10 mouse cellular contexts compared by ENCODE assay signal in the genomic region with DNA sequence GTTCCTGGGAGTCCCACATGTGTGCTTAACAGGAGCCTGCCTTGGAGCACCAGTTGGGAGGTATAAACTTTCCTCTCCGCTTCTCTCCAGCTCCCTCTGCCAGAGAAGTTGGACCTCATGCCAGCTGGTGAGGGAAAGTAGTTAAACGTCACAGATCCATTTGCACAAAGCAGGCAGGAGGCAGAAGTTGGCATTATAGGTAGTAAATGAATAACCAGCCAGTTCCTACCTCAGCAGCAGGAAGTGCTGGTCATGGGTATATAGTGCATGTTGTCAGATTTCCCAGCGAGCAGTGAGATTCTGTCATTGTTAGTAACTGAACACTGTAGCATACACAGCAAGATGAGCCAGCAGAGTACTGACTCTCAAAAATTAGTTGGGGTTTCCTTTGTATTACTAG. TPM values are rescaled to one million over a fixed set of nuclear protein-coding genes. Genes with fewer than 3 reads are reported as not detected.
DNase-seq lines count a peak whose midpoint lies in the region; ATAC-seq and TF ChIP-seq lines count a peak whose summit lies in the region.
"Had no signal": no experiment of that assay in that cellular context is flagged by ENCODE, and none has a peak within 500 bp of the region (broad histone marks: within the 10 kb centered on the region; RNA-seq: fewer than 3 reads in every experiment).

No protein-coding gene starts in this region.

- TF ChIP-seq CTCF in stomach, postnatal 0 days (IDR thresholded peaks at IDR 0.05; ENCODE audit: low read depth): no peak

- DNase-seq in forebrain, embryonic 14.5 days (ENCODE audit: low spot score): peak; percentile 22
- DNase-seq in right cerebral cortex, adult 2 months (ENCODE audit: low spot score in 2 of 2): peak; percentile 34 to 36
- no peak for DNase-seq in right cerebral cortex, postnatal 36 days (ENCODE audit: low spot score in 2 of 2)
- peak; percentile 57 for DNase-seq in stomach, postnatal 0 days (ENCODE audit: low spot score)
- no peak for DNase-seq in hindbrain, embryonic 11.5 days (ENCODE audit: low spot score)
- no peak for DNase-seq in left cerebral cortex, adult 11 months (ENCODE audit: low spot score)
- DNase-seq: adrenal gland, postnatal 10 days; spleen, adult 18-20 months had no signal

- H3K9me3 ChIP-seq in forebrain, embryonic 14.5 days (replicated peaks; ENCODE audit: control insufficient read depth, low read length): no peaks in the 10 kb centered on the region
- H3K9me3 ChIP-seq in forebrain, embryonic 13.5 days (replicated peaks): no peaks in the 10 kb centered on the region
- H3K9me3 ChIP-seq in kidney, embryonic 15.5 days (replicated peaks): no peaks in the 10 kb centered on the region
- H3K9me3 ChIP-seq in stomach, postnatal 0 days (ENCODE audit: control insufficient read depth, low read length): no peaks in the 10 kb centered on the region
- no peaks in the 10 kb centered on the region for H3K9me3 ChIP-seq in hindbrain, embryonic 11.5 days (ENCODE audit: control insufficient read depth, low read length)

- ATAC-seq in forebrain, embryonic 14.5 days: no peak
- no peak for ATAC-seq in forebrain, embryonic 13.5 days
- peak; percentile 69; the same call in 1 of the 2 replicates for ATAC-seq in kidney, embryonic 15.5 days (replicated peaks; ENCODE audit: low FRiP score)
- ATAC-seq in stomach, postnatal 0 days (ENCODE audit: low FRiP score, low TSS enrichment): peak; percentile 91
- no peak for ATAC-seq in hindbrain, embryonic 11.5 days (ENCODE audit: low FRiP score)

- no peak overlapping the region for H3K4me2 ChIP-seq in forebrain, embryonic 14.5 days (ENCODE audit: low read length)
- no peak overlapping the region for H3K4me2 ChIP-seq in forebrain, embryonic 13.5 days
- H3K4me2 ChIP-seq in kidney, embryonic 15.5 days: peak overlapping the region; percentile 30
- peak overlapping the region; percentile 38; the same call in 1 of the 2 replicates for H3K4me2 ChIP-seq in stomach, postnatal 0 days (replicated peaks; ENCODE audit: low read depth)
- no peak overlapping the region for H3K4me2 ChIP-seq in hindbrain, embryonic 11.5 days (replicated peaks; ENCODE audit: low read depth, low read length)

- no peak for TF ChIP-seq EP300 in stomach, postnatal 0 days (optimal IDR thresholded peaks at IDR 0.05)

- 66% methylated on average over 3 of the region's 3 CpGs for WGBS in forebrain, embryonic 14.5 days
- WGBS in forebrain, embryonic 13.5 days: 66% methylated on average over 3 of the region's 3 CpGs
- WGBS in kidney, embryonic 15.5 days: 44% methylated on average over 3 of the region's 3 CpGs
- WGBS in stomach, postnatal 0 days: 22% methylated on average over 3 of the region's 3 CpGs
- WGBS in hindbrain, embryonic 11.5 days: 64% methylated on average over 3 of the region's 3 CpGs

- no peaks in the 10 kb centered on the region for H3K27me3 ChIP-seq in forebrain, embryonic 14.5 days (replicated peaks; ENCODE audit: control insufficient read depth, insufficient read depth, low read length)
- no peaks in the 10 kb centered on the region for H3K27me3 ChIP-seq in forebrain, embryonic 13.5 days
- H3K27me3 ChIP-seq in kidney, embryonic 15.5 days: no peaks in the 10 kb centered on the region
- no peaks in the 10 kb centered on the region for H3K27me3 ChIP-seq in stomach, postnatal 0 days (ENCODE audit: control insufficient read depth, insufficient read depth, low read length)
- no peaks in the 10 kb centered on the region for H3K27me3 ChIP-seq in hindbrain, embryonic 11.5 days (ENCODE audit: control insufficient read depth, insufficient read depth, low read length)

- H3K4me1 ChIP-seq in forebrain, embryonic 14.5 days (ENCODE audit: control insufficient read depth, insufficient read depth, low read length): 0 out of 2 replicates have a peak, but pooled peaks cover 5% of the 10 kb centered on the region
- peaks cover 40% of the 10 kb centered on the region for H3K4me1 ChIP-seq in forebrain, embryonic 13.5 days
- H3K4me1 ChIP-seq in kidney, embryonic 15.5 days: peaks cover 43% of the 10 kb centered on the region
- H3K4me1 ChIP-seq in stomach, postnatal 0 days (replicated peaks; ENCODE audit: control insufficient read depth, insufficient read depth): peaks cover 4% of the 10 kb centered on the region; the same call in 1 of the 2 replicates
- peaks cover 2% of the 10 kb centered on the region; the same call in 1 of the 2 replicates for H3K4me1 ChIP-seq in hindbrain, embryonic 11.5 days (replicated peaks; ENCODE audit: control insufficient read depth, insufficient read depth, low read length)

- no peak overlapping the region for H3K27ac ChIP-seq in forebrain, embryonic 14.5 days (ENCODE audit: low read depth, low read length)
- no peak overlapping the region for H3K27ac ChIP-seq in forebrain, embryonic 13.5 days
- H3K27ac ChIP-seq in kidney, embryonic 15.5 days: peak overlapping the region; percentile 33
- peak overlapping the region; percentile 49 for H3K27ac ChIP-seq in stomach, postnatal 0 days (replicated peaks)
- H3K27ac ChIP-seq in hindbrain, embryonic 11.5 days (ENCODE audit: low read depth, low read length): no peak overlapping the region

- H3K36me3 ChIP-seq in forebrain, embryonic 14.5 days (ENCODE audit: control insufficient read depth, insufficient read depth, low read length): no peaks in the 10 kb centered on the region
- H3K36me3 ChIP-seq in forebrain, embryonic 13.5 days (ENCODE audit: poor library complexity, severe bottlenecking): no peaks in the 10 kb centered on the region
- no peaks in the 10 kb centered on the region for H3K36me3 ChIP-seq in kidney, embryonic 15.5 days
- H3K36me3 ChIP-seq in stomach, postnatal 0 days (ENCODE audit: control insufficient read depth, insufficient read depth, low read length): no peaks in the 10 kb centered on the region
- no peaks in the 10 kb centered on the region for H3K36me3 ChIP-seq in hindbrain, embryonic 11.5 days (ENCODE audit: control insufficient read depth, insufficient read depth, low read length)

- no peak overlapping the region for H3K4me3 ChIP-seq in forebrain, embryonic 14.5 days (ENCODE audit: low read depth, low read length)
- H3K4me3 ChIP-seq in forebrain, embryonic 13.5 days: no peak overlapping the region
- H3K4me3 ChIP-seq in kidney, embryonic 15.5 days (replicated peaks): no peak overlapping the region
- H3K4me3 ChIP-seq in stomach, postnatal 0 days (ENCODE audit: low read depth, low read length): no peak overlapping the region
- no peak overlapping the region for H3K4me3 ChIP-seq in hindbrain, embryonic 11.5 days (ENCODE audit: low read depth, low read length)

- no peak overlapping the region for H3K9ac ChIP-seq in forebrain, embryonic 14.5 days (ENCODE audit: low read length)
- H3K9ac ChIP-seq in forebrain, embryonic 13.5 days: no peak overlapping the region
- no peak overlapping the region for H3K9ac ChIP-seq in kidney, embryonic 15.5 days
- no peak overlapping the region for H3K9ac ChIP-seq in stomach, postnatal 0 days (ENCODE audit: low read length)
- H3K9ac ChIP-seq in hindbrain, embryonic 11.5 days (ENCODE audit: low read depth, low read length): no peak overlapping the region

RNA-seq across cellular contexts. Expression of gene Tnrc6c, which starts 31.4 kb away (rescaled TPM):
- 20.0 and 24.5 TPM in 2 replicates for polyA plus RNA-seq in forebrain, embryonic 14.5 days (2014; fragmentation: Nextera tagmentation; extraction: Ambion mirVana)
- polyA plus RNA-seq in forebrain, embryonic 13.5 days (2015; fragmentation: Nextera tagmentation; extraction: Ambion mirVana): 23.7 and 24.7 TPM in 2 replicates
- 10.0 and 10.5 TPM in 2 replicates for polyA plus RNA-seq in kidney, embryonic 15.5 days (2015; fragmentation: Nextera tagmentation; extraction: Ambion mirVana)
- polyA plus RNA-seq in stomach, postnatal 0 days (2015; fragmentation: Nextera tagmentation; extraction: Ambion mirVana): 6.0 and 6.1 TPM in 2 replicates
- 17.0 and 20.6 TPM in 2 replicates for polyA plus RNA-seq in hindbrain, embryonic 11.5 days (2014; fragmentation: Nextera tagmentation; extraction: Ambion mirVana)

Comparison
In these comparisons a context has a peak if more than half of its experiments do, and no peak if none do; other contexts are left out.
1. DNase-seq: peak in forebrain, embryonic 14.5 days (single experiment), right cerebral cortex, adult 2 months (2 of 2) and stomach, postnatal 0 days (single experiment); none in right cerebral cortex, postnatal 36 days (0 of 2), hindbrain, embryonic 11.5 days (single experiment) and left cerebral cortex, adult 11 months (single experiment).
2. ATAC-seq: peak in kidney, embryonic 15.5 days (single experiment) and stomach, postnatal 0 days (single experiment); none in forebrain, embryonic 14.5 days (single experiment), forebrain, embryonic 13.5 days (single experiment) and hindbrain, embryonic 11.5 days (single experiment).
3. H3K27ac ChIP-seq: peak in kidney, embryonic 15.5 days (single experiment) and stomach, postnatal 0 days (single experiment); none in forebrain, embryonic 14.5 days (single experiment), forebrain, embryonic 13.5 days (single experiment) and hindbrain, embryonic 11.5 days (single experiment).
4. H3K4me2 ChIP-seq: peak in kidney, embryonic 15.5 days (single experiment) and stomach, postnatal 0 days (single experiment); none in forebrain, embryonic 14.5 days (single experiment), forebrain, embryonic 13.5 days (single experiment) and hindbrain, embryonic 11.5 days (single experiment).